Mouse (Mus musculus): ENCODE measurements around the gene Atp1a2.
"Not testable (repeated sequence)": the region's sequence is repeated elsewhere in the genome, so short reads cannot be mapped to it uniquely, and the experiment has no call there.

Gene Atp1a2

DNA sequence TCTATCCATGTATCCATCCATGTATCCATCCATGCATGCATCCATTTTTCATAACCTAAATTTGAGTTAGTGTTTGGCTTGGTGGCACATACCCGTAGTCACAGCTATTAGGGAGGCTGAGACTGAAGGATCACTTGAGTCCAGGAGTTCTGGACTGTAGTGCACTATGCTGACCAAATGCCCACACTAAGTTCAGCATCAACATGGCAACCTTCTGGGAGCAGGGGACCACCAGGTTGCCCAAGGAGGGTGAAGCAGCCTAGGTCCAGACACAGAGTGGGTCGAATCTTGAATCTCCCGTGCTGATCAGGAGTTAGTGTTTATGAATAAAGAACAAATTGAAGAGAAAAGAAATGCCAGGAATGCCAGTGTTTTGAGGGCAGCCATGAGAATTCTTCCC lies 26.7 kb downstream of the Atp1a2 start:
- DNase-seq (ENCODE audit: low spot score) = no peak

DNA sequence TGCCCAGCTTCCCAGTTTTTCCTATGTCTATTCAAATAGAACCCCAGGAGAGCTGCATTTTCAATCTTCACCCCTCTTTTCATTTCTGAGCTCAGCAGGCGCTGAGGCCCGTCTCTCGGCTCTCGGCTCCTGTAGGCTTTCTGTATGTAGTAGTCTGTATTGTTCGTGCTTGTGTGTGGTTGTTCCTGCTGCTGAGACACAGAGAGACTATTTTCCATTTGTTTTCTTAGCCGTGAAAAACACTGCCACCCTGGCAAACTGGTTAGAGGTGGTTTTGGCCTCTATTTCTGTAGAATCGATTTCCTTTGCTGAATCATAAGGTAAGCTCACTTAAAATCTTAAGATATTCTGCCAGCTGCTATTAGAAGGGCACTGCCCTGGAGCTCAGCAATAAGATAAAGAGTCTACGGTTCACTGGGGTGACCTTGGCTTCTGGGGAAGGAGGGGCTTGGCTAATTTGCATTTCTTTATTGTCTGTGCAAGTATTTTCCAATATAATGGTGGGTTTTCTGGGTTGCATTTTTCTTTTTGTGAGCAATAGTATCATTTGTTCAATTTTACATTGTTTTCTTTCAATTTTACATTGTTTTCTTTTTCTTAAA lies 36.3 kb downstream of the Atp1a2 start, which contains the start of gene Igsf8:
Gene Igsf8 (plus strand): TSS at position 165 of the 602 bp plus-strand sequence.
- DNase-seq (ENCODE audit: low spot score) = no peak

DNA sequence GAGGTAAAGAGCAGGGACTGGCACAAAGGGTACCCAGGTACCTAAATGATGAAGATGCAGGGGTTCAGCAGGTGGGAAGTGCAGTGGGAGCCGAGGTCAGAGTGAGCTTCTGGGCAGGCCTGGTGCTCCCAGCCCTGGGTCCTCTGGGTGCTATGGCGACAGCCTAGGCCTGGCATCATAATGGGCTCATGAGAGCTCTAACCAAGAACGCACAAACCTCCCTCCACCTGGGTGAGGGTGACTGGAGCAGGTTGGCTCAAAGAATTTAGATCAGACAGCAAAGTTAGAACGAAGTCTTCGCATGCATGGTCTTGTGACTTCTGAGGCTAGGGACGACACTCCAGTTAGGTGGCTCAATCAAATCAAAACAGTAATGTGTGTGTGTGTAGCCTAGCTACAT lies 39.5 kb downstream of the Atp1a2 start, which contains the start of gene Atp1a4:
Gene Atp1a4 (minus strand): TSS at position 101 of the 400 bp plus-strand sequence.
- DNase-seq (ENCODE audit: low spot score) = no peak

DNA sequence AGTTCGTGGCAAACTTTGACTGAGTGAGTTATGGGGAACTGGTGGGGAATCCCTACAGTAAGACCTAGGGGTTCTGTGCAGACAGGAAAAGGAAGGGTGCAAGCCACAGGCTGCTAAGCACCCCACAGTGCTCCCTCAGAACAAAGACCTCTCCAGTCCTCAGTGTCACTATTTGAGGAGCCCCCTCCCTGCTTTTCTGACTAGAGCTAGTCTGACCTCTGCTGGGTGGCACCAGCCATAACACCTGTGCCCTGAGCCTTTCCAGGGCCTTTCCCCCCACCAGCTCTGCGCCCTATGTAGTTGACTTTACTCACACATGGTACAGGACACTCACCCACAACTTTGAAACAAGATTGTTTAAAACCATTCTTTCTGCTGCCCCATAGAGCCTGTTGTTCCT lies 50.2 kb downstream of the Atp1a2 start:
- DNase-seq (ENCODE audit: low spot score) = peak; percentile 77

DNA sequence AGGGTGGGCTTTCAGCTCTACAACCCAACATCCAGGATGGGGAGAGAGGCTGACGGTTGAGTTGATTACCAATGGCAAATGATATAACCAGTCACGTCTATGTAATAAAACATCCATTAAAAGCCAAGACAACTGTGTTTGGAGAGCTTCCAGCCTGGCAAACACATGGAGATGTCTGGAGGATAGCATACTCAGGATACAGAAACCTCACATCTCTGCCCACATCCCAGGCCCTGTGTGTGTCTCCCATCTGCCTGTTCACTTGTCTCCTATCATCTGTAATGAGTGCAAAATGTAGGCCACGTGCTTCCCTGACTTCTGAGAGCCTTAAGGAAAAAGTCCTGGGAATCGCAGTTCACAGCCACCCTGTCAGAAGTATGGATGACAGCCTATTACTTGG lies 50.6 kb downstream of the Atp1a2 start:
- DNase-seq (ENCODE audit: low spot score) = no peak

DNA sequence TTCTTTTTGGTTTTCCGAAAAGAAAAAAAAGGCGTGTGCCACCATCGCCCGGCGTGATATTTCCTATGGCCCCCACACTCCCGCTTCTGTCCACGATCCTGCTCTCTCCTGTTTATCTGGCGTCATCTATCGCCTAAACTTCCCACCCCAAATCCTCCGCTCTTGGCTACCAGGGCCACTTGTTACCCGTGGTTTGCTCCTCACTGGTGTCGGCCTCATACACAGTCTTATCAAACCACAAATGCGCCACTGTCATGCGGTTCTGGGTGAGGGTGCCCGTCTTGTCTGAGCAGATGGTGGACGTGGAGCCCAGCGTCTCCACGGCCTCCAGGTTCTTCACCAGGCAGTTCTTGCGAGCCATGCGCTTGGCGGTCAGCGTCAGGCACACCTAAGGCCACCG lies 53.2 kb downstream of the Atp1a2 start:
- not testable (repeated sequence) for DNase-seq (ENCODE audit: low spot score)

DNA sequence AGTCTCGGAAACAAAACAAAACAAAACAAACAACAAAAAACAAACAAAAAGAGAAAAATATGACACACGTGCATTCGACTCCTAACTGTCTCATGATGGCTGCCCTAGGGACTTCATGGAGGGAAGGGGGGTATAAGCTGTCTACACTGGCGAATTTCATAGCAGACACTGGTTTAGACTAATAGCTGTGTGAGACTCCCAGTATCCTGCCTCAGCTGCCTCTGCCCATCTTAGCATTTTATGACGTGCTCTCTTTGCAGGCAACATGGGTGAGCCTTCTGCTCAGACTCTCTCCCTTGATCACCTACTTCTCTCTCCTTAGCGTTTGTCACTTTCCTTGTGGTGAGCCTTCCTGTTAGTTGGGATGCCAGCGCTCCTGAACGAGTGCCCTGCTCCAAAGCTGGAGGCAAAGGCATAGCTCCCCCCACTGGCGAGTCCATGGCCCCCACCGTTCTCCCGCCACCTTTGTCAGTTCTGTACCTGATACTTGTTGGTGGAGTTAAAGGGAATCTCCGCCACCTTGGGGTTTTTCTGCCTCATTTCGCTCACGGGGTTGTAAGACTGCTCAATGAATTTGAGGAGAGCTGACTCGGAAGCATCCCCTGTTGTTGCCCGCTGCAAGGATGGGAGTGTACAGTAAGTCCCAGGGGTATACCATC lies 54.2 kb downstream of the Atp1a2 start:
- DNase-seq (ENCODE audit: low spot score) = no peak

DNA sequence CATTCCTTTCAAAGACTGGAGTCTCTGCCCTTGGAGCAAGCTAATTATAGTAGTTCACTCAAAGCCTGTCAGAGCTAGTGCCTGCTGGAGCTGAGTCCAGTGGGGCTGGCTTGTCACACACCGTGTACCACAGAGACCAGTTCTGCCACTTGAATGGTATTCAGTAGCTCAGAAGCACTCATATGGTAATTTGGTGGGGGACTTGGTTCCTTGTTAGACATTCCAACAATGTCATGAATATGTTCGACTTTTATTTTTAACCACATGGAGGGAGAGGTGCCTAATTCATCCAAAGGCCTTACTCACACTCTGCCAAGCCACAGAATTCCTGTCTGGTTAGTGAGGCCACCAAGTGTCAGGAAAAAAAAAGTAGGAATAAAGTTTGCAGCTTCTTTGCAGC lies 55.5 kb downstream of the Atp1a2 start:
- DNase-seq (ENCODE audit: low spot score) = no peak

DNA sequence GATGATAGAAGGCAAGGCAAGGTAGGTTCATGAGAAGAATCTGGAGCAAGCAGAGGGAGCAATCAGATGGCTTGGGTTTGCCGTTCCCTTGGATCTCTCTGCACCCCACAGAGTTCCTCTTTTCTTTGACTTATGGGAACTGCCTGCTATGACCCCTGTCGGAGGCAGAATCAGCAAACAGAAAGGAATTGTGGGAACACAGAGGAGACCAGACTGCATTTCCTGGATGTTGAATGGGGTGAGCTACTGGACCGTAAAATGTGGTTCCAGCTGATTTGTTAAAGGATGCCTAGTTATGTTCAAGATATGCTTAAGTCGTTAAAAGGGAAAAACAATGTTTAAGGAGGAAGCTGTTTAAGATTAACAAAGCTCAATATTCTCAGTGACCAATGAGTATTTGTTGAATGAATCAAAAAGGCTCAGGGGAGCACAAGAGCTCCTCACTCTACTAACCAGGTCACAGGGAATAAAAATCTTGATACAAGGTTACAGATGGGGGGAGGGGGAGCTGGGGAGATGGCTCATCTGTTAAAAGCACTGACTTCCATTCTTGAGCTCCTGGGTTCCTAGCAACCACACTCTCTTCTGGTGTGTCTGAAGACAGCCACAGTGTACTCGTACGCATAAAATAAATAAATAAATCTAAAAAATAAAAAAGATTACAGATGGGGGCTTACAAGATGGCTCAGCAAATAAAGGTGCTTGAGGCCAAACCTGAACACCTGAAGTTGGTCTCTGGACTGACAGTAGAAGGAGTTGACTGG lies 56.7 kb downstream of the Atp1a2 start:
- peak; percentile 40 for DNase-seq (ENCODE audit: low spot score)

DNA sequence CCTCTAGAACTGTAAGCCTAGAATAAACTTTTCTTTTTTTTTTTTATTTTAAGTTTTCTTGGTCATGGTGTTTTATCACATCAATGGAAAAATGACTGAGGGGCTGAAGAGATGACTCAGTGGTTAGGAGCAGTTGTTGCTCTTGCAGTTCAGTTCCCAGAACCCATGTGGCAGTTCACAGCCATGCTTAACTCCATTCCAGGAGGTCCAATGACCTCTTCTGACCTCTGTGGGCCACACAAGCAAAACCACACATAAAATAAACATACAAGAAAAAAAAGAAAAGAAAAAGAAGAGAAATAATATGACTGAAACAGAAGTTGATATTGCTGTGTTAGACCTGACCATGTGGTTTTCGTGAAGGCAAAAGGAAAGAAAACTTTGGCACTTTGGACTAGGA lies 68.6 kb downstream of the Atp1a2 start:
- no peak for DNase-seq (ENCODE audit: low spot score)

DNA sequence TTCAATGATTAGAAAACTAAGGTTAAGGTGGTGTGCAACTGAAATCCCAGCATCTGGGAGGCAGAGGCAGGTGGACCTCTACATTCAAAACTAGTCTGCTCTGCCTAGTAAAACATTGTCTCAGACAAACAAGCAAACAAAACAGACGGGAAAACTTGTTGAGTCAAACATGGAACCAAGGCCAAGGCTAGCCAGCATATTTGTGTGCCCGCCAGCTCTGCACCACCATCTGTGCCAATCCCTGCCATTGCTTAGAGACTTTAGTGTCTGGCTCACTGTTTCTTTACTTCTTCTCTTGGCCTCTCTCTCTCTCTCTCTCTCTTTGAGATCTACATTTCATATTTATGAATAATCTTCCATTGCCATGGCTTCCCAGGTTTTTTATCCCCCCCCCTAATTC lies 69.7 kb downstream of the Atp1a2 start:
- no peak for DNase-seq (ENCODE audit: low spot score)

All from retina, embryonic 14.5 days (tissue).